Mouse (Mus musculus): ENCODE measurements around the gene Art4. TPM values are rescaled to one million over a fixed set of nuclear protein-coding genes. Genes with fewer than 3 reads are reported as not detected.
"Not testable (repeated sequence)": the region's sequence is repeated elsewhere in the genome, so short reads cannot be mapped to it uniquely, and the experiment has no call there.

The Art4 gene
- polyA plus RNA-seq, 1 experiment, result not detected

DNA sequence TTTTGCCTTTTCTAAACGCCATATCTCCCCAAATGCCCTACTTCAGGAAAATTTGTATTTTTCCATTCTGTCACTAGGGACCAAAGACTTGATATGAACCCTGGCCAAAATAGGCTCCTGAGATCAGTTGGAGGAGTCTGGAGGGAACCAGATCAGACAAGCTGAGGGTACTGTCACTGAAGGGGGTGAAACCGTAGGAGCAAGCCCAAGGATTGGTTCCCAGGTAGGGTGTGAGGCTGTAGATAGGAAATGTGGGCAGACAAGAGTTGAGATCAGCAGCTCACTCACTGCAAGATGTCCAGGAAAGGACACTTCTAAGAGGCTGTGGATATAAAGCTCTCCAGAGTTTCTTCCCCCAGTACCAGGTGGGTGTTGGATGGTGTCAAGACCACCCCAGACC, 34.5 kb upstream of the Art4 start:
- H3K27me3 ChIP-seq (ENCODE audit: control insufficient read depth, insufficient read depth, low read length, poor library complexity, severe bottlenecking), result no peaks in the 10 kb centered on the region
- H3K36me3 ChIP-seq (ENCODE audit: control insufficient read depth, insufficient read depth, low read length, poor library complexity, severe bottlenecking), result no peaks in the 10 kb centered on the region
- H3K4me3 ChIP-seq (ENCODE audit: low read depth, low read length), result no peak overlapping the region
- no peaks in the 10 kb centered on the region for H3K9me3 ChIP-seq (replicated peaks; ENCODE audit: control insufficient read depth, insufficient read depth, low read length, poor library complexity, severe bottlenecking)
- no peak overlapping the region for H3K9ac ChIP-seq (ENCODE audit: low read depth, poor library complexity, severe bottlenecking)
- no peak overlapping the region for H3K27ac ChIP-seq (ENCODE audit: insufficient read depth, low read length)
- TF ChIP-seq CTCF (IDR thresholded peaks at IDR 0.05; ENCODE audit: low read depth, low read length) (no peak), EP300 (IDR thresholded peaks at IDR 0.05; ENCODE audit: insufficient read depth, low read depth, low read length) (no peak), POLR2A (IDR thresholded peaks at IDR 0.05; ENCODE audit: insufficient read depth, low read length) (no peak)
- H3K4me1 ChIP-seq (ENCODE audit: control insufficient read depth, insufficient read depth, low read length), result no peaks in the 10 kb centered on the region

DNA sequence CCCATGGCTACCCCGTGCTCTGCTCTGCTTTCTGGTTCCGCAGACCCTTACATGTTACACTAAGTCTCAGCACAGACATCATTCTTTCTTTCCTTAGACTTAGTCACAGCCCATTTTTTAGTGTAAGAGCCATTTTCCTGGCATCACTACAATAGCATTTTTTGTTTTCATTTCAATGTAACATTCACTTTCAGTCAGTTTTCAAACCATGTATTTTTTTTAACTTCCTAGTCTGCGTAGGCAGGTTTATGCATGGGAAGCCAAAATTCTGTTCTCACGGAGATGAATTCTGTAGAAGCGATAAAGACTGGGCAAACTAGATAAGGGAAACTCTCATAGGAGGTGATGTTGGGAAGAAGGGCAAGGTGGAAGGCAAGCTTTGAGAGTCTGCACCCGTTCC, 32.0 kb upstream of the Art4 start:
- Histone ChIP-seq H3K4me3 (ENCODE audit: low read depth, low read length) (no peak overlapping the region), H3K4me1 (ENCODE audit: control insufficient read depth, insufficient read depth, low read length) (no peaks in the 10 kb centered on the region), H3K9ac (ENCODE audit: low read depth, poor library complexity, severe bottlenecking) (no peak overlapping the region), H3K36me3 (ENCODE audit: control insufficient read depth, insufficient read depth, low read length, poor library complexity, severe bottlenecking) (no peaks in the 10 kb centered on the region), H3K9me3 (replicated peaks; ENCODE audit: control insufficient read depth, insufficient read depth, low read length, poor library complexity, severe bottlenecking) (no peaks in the 10 kb centered on the region), H3K27me3 (ENCODE audit: control insufficient read depth, insufficient read depth, low read length, poor library complexity, severe bottlenecking) (no peaks in the 10 kb centered on the region), H3K27ac (ENCODE audit: insufficient read depth, low read length) (no peak overlapping the region)
- TF ChIP-seq CTCF (IDR thresholded peaks at IDR 0.05; ENCODE audit: low read depth, low read length) (no peak), EP300 (IDR thresholded peaks at IDR 0.05; ENCODE audit: insufficient read depth, low read depth, low read length) (no peak), POLR2A (IDR thresholded peaks at IDR 0.05; ENCODE audit: insufficient read depth, low read length) (no peak)

- H3K27ac ChIP-seq (ENCODE audit: insufficient read depth, low read length), result no peak overlapping the region
- H3K9me3 ChIP-seq (replicated peaks; ENCODE audit: control insufficient read depth, insufficient read depth, low read length, poor library complexity, severe bottlenecking), result no peaks in the 10 kb centered on the region
- H3K4me1 ChIP-seq (ENCODE audit: control insufficient read depth, insufficient read depth, low read length), result no peaks in the 10 kb centered on the region
- H3K9ac ChIP-seq (ENCODE audit: low read depth, poor library complexity, severe bottlenecking), result no peak overlapping the region
- no peak for TF ChIP-seq CTCF (IDR thresholded peaks at IDR 0.05; ENCODE audit: low read depth, low read length)
- no peak for TF ChIP-seq POLR2A (IDR thresholded peaks at IDR 0.05; ENCODE audit: insufficient read depth, low read length)
- no peak for TF ChIP-seq EP300 (IDR thresholded peaks at IDR 0.05; ENCODE audit: insufficient read depth, low read depth, low read length)
- H3K4me3 ChIP-seq (ENCODE audit: low read depth, low read length), result no peak overlapping the region
- no peaks in the 10 kb centered on the region for H3K36me3 ChIP-seq (ENCODE audit: control insufficient read depth, insufficient read depth, low read length, poor library complexity, severe bottlenecking)
- H3K27me3 ChIP-seq (ENCODE audit: control insufficient read depth, insufficient read depth, low read length, poor library complexity, severe bottlenecking), result no peaks in the 10 kb centered on the region
These were observed 31.5 kb upstream of the Art4 start for GRCm38 (mm10) chr6:136889067-136889466.

DNA sequence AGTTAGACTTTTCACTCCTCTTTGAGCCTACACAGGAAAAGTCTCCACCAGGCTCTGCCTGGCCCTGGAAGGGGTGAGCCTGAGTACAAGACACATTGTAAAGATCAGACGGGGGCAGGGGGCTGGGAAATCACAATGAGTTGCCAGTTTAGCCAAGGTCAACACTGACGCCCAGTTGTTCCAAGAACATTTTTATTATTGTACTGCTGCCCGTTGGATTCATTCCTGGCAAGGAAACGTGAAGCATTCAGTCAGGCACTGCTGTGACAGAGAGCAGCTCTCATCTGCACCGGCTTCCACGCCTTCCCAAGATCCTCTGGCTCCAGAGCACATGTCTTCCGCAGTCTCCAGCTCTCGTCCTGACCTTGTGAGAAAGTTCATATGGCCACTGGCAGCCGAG, 30.3 kb upstream of the Art4 start:
- H3K4me3 ChIP-seq (ENCODE audit: low read depth, low read length), result no peak overlapping the region
- H3K36me3 ChIP-seq (ENCODE audit: control insufficient read depth, insufficient read depth, low read length, poor library complexity, severe bottlenecking), result no peaks in the 10 kb centered on the region
- no peak overlapping the region for H3K27ac ChIP-seq (ENCODE audit: insufficient read depth, low read length)
- TF ChIP-seq EP300 (IDR thresholded peaks at IDR 0.05; ENCODE audit: insufficient read depth, low read depth, low read length) (no peak), POLR2A (IDR thresholded peaks at IDR 0.05; ENCODE audit: insufficient read depth, low read length) (no peak), CTCF (IDR thresholded peaks at IDR 0.05; ENCODE audit: low read depth, low read length) (no peak)
- H3K9me3 ChIP-seq (replicated peaks; ENCODE audit: control insufficient read depth, insufficient read depth, low read length, poor library complexity, severe bottlenecking), result no peaks in the 10 kb centered on the region
- H3K27me3 ChIP-seq (ENCODE audit: control insufficient read depth, insufficient read depth, low read length, poor library complexity, severe bottlenecking), result no peaks in the 10 kb centered on the region
- H3K4me1 ChIP-seq (ENCODE audit: control insufficient read depth, insufficient read depth, low read length), result no peaks in the 10 kb centered on the region
- no peak overlapping the region for H3K9ac ChIP-seq (ENCODE audit: low read depth, poor library complexity, severe bottlenecking)

GRCm38 (mm10) chr6:136884766-136885165, 27.2 kb upstream of the Art4 start:
- H3K9ac ChIP-seq (ENCODE audit: low read depth, poor library complexity, severe bottlenecking); H3K36me3 ChIP-seq (ENCODE audit: control insufficient read depth, insufficient read depth, low read length, poor library complexity, severe bottlenecking); H3K27me3 ChIP-seq (ENCODE audit: control insufficient read depth, insufficient read depth, low read length, poor library complexity, severe bottlenecking); H3K9me3 ChIP-seq (replicated peaks; ENCODE audit: control insufficient read depth, insufficient read depth, low read length, poor library complexity, severe bottlenecking); H3K27ac ChIP-seq (ENCODE audit: insufficient read depth, low read length); H3K4me3 ChIP-seq (ENCODE audit: low read depth, low read length); H3K4me1 ChIP-seq (ENCODE audit: control insufficient read depth, insufficient read depth, low read length): not testable (repeated sequence)

GRCm38 (mm10) chr6:136883961-136884360, 26.4 kb upstream of the Art4 start:
- H3K4me3 ChIP-seq (ENCODE audit: low read depth, low read length), result no peak overlapping the region
- no peaks in the 10 kb centered on the region for H3K4me1 ChIP-seq (ENCODE audit: control insufficient read depth, insufficient read depth, low read length)
- H3K27ac ChIP-seq (ENCODE audit: insufficient read depth, low read length), result no peak overlapping the region
- no peaks in the 10 kb centered on the region for H3K36me3 ChIP-seq (ENCODE audit: control insufficient read depth, insufficient read depth, low read length, poor library complexity, severe bottlenecking)
- no peaks in the 10 kb centered on the region for H3K27me3 ChIP-seq (ENCODE audit: control insufficient read depth, insufficient read depth, low read length, poor library complexity, severe bottlenecking)
- H3K9me3 ChIP-seq (replicated peaks; ENCODE audit: control insufficient read depth, insufficient read depth, low read length, poor library complexity, severe bottlenecking), result no peaks in the 10 kb centered on the region
- TF ChIP-seq POLR2A (IDR thresholded peaks at IDR 0.05; ENCODE audit: insufficient read depth, low read length) (no peak), EP300 (IDR thresholded peaks at IDR 0.05; ENCODE audit: insufficient read depth, low read depth, low read length) (no peak), CTCF (IDR thresholded peaks at IDR 0.05; ENCODE audit: low read depth, low read length) (no peak)
- H3K9ac ChIP-seq (ENCODE audit: low read depth, poor library complexity, severe bottlenecking), result no peak overlapping the region
